Mouse (Mus musculus): ENCODE measurements around the gene Arid4b.
A peak's percentile ranks its signal among the peaks of the same experiment; 100 is the strongest.

Gene Arid4b

GRCm38 (mm10) chr13:14062209-14063012 is 621 bp upstream of the Arid4b start:
- no peak for DNase-seq (ENCODE audit: low spot score in 2 of 2)

- no peak for DNase-seq (ENCODE audit: low spot score in 2 of 2)
Observed at GRCm38 (mm10) chr13:14063942-14064271, 875 bp downstream of the Arid4b start.

GRCm38 (mm10) chr13:14064341-14065027 is 1.5 kb downstream of the Arid4b start:
- DNase-seq (ENCODE audit: low spot score in 2 of 2): peak; percentile 19 to 44

GRCm38 (mm10) chr13:14065028-14065380 is 2.0 kb downstream of the Arid4b start:
- no peak for DNase-seq (ENCODE audit: low spot score in 2 of 2)

GRCm38 (mm10) chr13:14065701-14066100 is 2.7 kb downstream of the Arid4b start:
- no peak for DNase-seq (ENCODE audit: low spot score in 2 of 2)

GRCm38 (mm10) chr13:14068035-14068434 is 5.0 kb downstream of the Arid4b start:
- DNase-seq (ENCODE audit: low spot score in 2 of 2): no peak

- DNase-seq (ENCODE audit: low spot score in 2 of 2): no peak
Observed at GRCm38 (mm10) chr13:14069291-14069690, 6.3 kb downstream of the Arid4b start.

GRCm38 (mm10) chr13:14074371-14074770 is 11.3 kb downstream of the Arid4b start:
- DNase-seq (ENCODE audit: low spot score in 2 of 2): no peak

GRCm38 (mm10) chr13:14075326-14075725 is 12.3 kb downstream of the Arid4b start:
- no peak for DNase-seq (ENCODE audit: low spot score in 2 of 2)

- DNase-seq (ENCODE audit: low spot score in 2 of 2): no peak
Observed at GRCm38 (mm10) chr13:14088669-14089068, 25.6 kb downstream of the Arid4b start.

GRCm38 (mm10) chr13:14103026-14103425 is 40.0 kb downstream of the Arid4b start:
- no peak for DNase-seq (ENCODE audit: low spot score in 2 of 2)

GRCm38 (mm10) chr13:14110154-14110873 is 47.3 kb downstream of the Arid4b start:
- no peak for DNase-seq (ENCODE audit: low spot score in 2 of 2)

GRCm38 (mm10) chr13:14111146-14111545 is 48.1 kb downstream of the Arid4b start:
- DNase-seq (ENCODE audit: low spot score in 2 of 2): no peak

GRCm38 (mm10) chr13:14113746-14114528 is 50.9 kb downstream of the Arid4b start:
- no peak for DNase-seq (ENCODE audit: low spot score in 2 of 2)

- DNase-seq (ENCODE audit: low spot score in 2 of 2): no peak
Observed at GRCm38 (mm10) chr13:14115805-14116204, 52.8 kb downstream of the Arid4b start.

GRCm38 (mm10) chr13:14131651-14132050 is 68.6 kb downstream of the Arid4b start:
- DNase-seq (ENCODE audit: low spot score in 2 of 2): no peak

- no peak for DNase-seq (ENCODE audit: low spot score in 2 of 2)
Observed at GRCm38 (mm10) chr13:14142294-14142966, 79.4 kb downstream of the Arid4b start.

- DNase-seq (ENCODE audit: low spot score in 2 of 2): no peak
Observed at GRCm38 (mm10) chr13:14177989-14178388, 115.0 kb downstream of the Arid4b start.

GRCm38 (mm10) chr13:14179669-14180068 is 116.6 kb downstream of the Arid4b start:
- no peak for DNase-seq (ENCODE audit: low spot score in 2 of 2)

GRCm38 (mm10) chr13:14245946-14246345 is 182.9 kb downstream of the Arid4b start:
- no peak for DNase-seq (ENCODE audit: low spot score in 2 of 2)
